Comparison of ENCODE assay signal across 9 mouse cellular contexts in genomic region chr11:95778831-95779251, GRCm38 (mm10). TPM values are rescaled to one million over a fixed set of nuclear protein-coding genes. Genes with fewer than 3 reads are reported as not detected.
DNase-seq lines count a peak whose midpoint lies in the region; ATAC-seq and TF ChIP-seq lines count a peak whose summit lies in the region.
"Had no signal": no experiment of that assay in that cellular context is flagged by ENCODE, and none has a peak within 500 bp of the region (broad histone marks: within the 10 kb centered on the region; RNA-seq: fewer than 3 reads in every experiment).

No protein-coding gene starts in this region.

- no peaks in the 10 kb centered on the region for H3K79me3 ChIP-seq in C2C12 (ENCODE audit: low read depth)

- H3K36me3 ChIP-seq in C2C12 (ENCODE audit: control insufficient read depth, insufficient read depth) = no peaks in the 10 kb centered on the region
- H3K36me3 ChIP-seq in hindbrain, embryonic 13.5 days = peaks cover 9% of the 10 kb centered on the region

- H3K9me3 ChIP-seq in hindbrain, embryonic 13.5 days = no peaks in the 10 kb centered on the region

- WGBS in bone marrow, adult 2 months = 79% methylated on average over 4 of the region's 4 CpGs
- WGBS in hindbrain, embryonic 13.5 days = 70% methylated on average over 4 of the region's 4 CpGs

- no peak overlapping the region; the same call in 1 of the 2 replicates for H3K27ac ChIP-seq in bone marrow, adult 2 months (ENCODE audit: control insufficient read depth, insufficient read depth, low read depth, low read length, poor library complexity)
- H3K27ac ChIP-seq in hindbrain, embryonic 13.5 days = no peak overlapping the region

- no peak overlapping the region for H3K4me2 ChIP-seq in hindbrain, embryonic 13.5 days

- no peak for ATAC-seq in hindbrain, embryonic 13.5 days (ENCODE audit: low FRiP score)

- no peaks in the 10 kb centered on the region for H3K79me2 ChIP-seq in C2C12 (ENCODE audit: control insufficient read depth, insufficient read depth)

- TF ChIP-seq POLR2A in bone marrow, adult 2 months (IDR thresholded peaks at IDR 0.05; ENCODE audit: borderline replicate concordance, control insufficient read depth, low read depth, low read length) = no peak

- H3K4me1 ChIP-seq in bone marrow, adult 2 months (ENCODE audit: control insufficient read depth, insufficient read depth, low read length) = peaks cover 2% of the 10 kb centered on the region; the same call in 1 of the 2 replicates
- H3K4me1 ChIP-seq in hindbrain, embryonic 13.5 days (replicated peaks) = no peaks in the 10 kb centered on the region

- peak; percentile 24 to 45 for DNase-seq in heart, postnatal 10 days
- DNase-seq in heart, adult 18-20 months = no peak
- DNase-seq in lung, postnatal 14 days = peak; percentile 59
- DNase-seq in left cerebral cortex, postnatal 4 days = no peak
- DNase-seq in frontal cortex, postnatal 36 days (ENCODE audit: low spot score in 2 of 2) = no peak

- no peaks in the 10 kb centered on the region for H3K27me3 ChIP-seq in C2C12 (ENCODE audit: control insufficient read depth, insufficient read depth, insufficient read length)
- no peaks in the 10 kb centered on the region for H3K27me3 ChIP-seq in hindbrain, embryonic 13.5 days

- intact Hi-C loops in heart, postnatal 10 days (cut with DNase I) = loop anchor here (2.0 kb wide), 1 partner anchor 16 kb away; no protein-coding TSS in a partner anchor
- intact Hi-C loops in left cerebral cortex, postnatal 4 days (cut with DNase I) = no loop called here

- H3K4me3 ChIP-seq in C2C12 (ENCODE audit: insufficient read depth, poor library complexity, severe bottlenecking) = no peak overlapping the region
- H3K4me3 ChIP-seq in bone marrow, adult 2 months (replicated peaks; ENCODE audit: control insufficient read depth, low read depth, low read length) = peak overlapping the region; percentile 40
- H3K4me3 ChIP-seq in hindbrain, embryonic 13.5 days = no peak overlapping the region

- H3ac ChIP-seq in C2C12 (ENCODE audit: control insufficient read depth, insufficient read length, low read depth) = peak overlapping the region; percentile 12

- TF ChIP-seq CTCF in C2C12 (IDR thresholded peaks at IDR 0.05; ENCODE audit: control insufficient read depth, insufficient read depth, insufficient read length) = no peak
- TF ChIP-seq CTCF in bone marrow, adult 2 months (IDR thresholded peaks at IDR 0.05; ENCODE audit: control insufficient read depth, insufficient read depth, low read length) = peak; percentile 43; the same call in 1 of the 2 replicates

- no peak overlapping the region for H3K9ac ChIP-seq in hindbrain, embryonic 13.5 days

TF ChIP-seq in C2C12, 6 proteins besides CTCF, POLR2A, EP300 and RAD21:
- TF ChIP-seq MYOD1 (IDR thresholded peaks at IDR 0.05; ENCODE audit: control insufficient read depth, insufficient read length, low read depth) = no peak
- no peak for TF ChIP-seq MAX (IDR thresholded peaks at IDR 0.05)
- peak; percentile 83 for TF ChIP-seq CEBPB (IDR thresholded peaks at IDR 0.05; ENCODE audit: low read depth)

RNA-seq across cellular contexts. Expression of gene Phospho1, which starts 45.5 kb away (rescaled TPM):
- 100 to 1,000 TPM; 129 to 148 TPM for total RNA-seq in heart, postnatal 10 days (2021)
- 100 to 1,000 TPM; 165 to 174 TPM for total RNA-seq in heart, adult 18-20 months (2021)
- 98.3 TPM for polyA plus RNA-seq in C2C12 (2012; fragmentation: generic; extraction: Trizol)
- polyA plus RNA-seq in bone marrow, adult 2 months (2011; ENCODE audit: insufficient read depth, insufficient read length, low replicate concordance, missing spikeins) = 18.9 and 23.4 TPM in 2 replicates
- 1 to 10 TPM; 2.4 to 3.1 TPM for total RNA-seq in left cerebral cortex, postnatal 4 days (2021)
- polyA plus RNA-seq in hindbrain, embryonic 13.5 days (2015; fragmentation: Nextera tagmentation; extraction: Ambion mirVana) = 0.39 TPM in 1 of 2 replicates, not detected in the other
- polyA plus RNA-seq: neural tube, embryonic 11.5 days had no signal

RNA-seq across cellular contexts. Expression of gene B130006D01Rik, which starts 55.5 kb away (rescaled TPM):
- total RNA-seq in heart, postnatal 10 days (2021) = under 1 TPM; 0.47 to 0.79 TPM
- under 1 TPM; 0.15 to 0.28 TPM for total RNA-seq in heart, adult 18-20 months (2021)
- 0.02 TPM for polyA plus RNA-seq in C2C12 (2012; fragmentation: generic; extraction: Trizol)
- 0.41 TPM in 1 of 2 replicates, not detected in the other for polyA plus RNA-seq in bone marrow, adult 2 months (2011; ENCODE audit: insufficient read depth, insufficient read length, low replicate concordance, missing spikeins)
- total RNA-seq in left cerebral cortex, postnatal 4 days (2021) = 1 to 10 TPM; 1.8 to 2.2 TPM
- polyA plus RNA-seq in hindbrain, embryonic 13.5 days (2015; fragmentation: Nextera tagmentation; extraction: Ambion mirVana) = 1.6 and 1.8 TPM in 2 replicates

RNA-seq across cellular contexts. Expression of gene Gngt2, which starts 58.2 kb away (rescaled TPM):
- total RNA-seq in heart, postnatal 10 days (2021) = 10 to 100 TPM; 24.7 to 26.0 TPM
- 10 to 100 TPM; 19.2 to 22.1 TPM for total RNA-seq in heart, adult 18-20 months (2021)
- 2.7 TPM for polyA plus RNA-seq in C2C12 (2012; fragmentation: generic; extraction: Trizol)
- 38.7 and 94.0 TPM in 2 replicates for polyA plus RNA-seq in bone marrow, adult 2 months (2011; ENCODE audit: insufficient read depth, insufficient read length, low replicate concordance, missing spikeins)
- total RNA-seq in left cerebral cortex, postnatal 4 days (2021) = 1 to 10 TPM in 1 of 2 experiments, under 1 TPM in 1; 0.72 to 1.8 TPM
- polyA plus RNA-seq in hindbrain, embryonic 13.5 days (2015; fragmentation: Nextera tagmentation; extraction: Ambion mirVana) = 4.1 and 4.8 TPM in 2 replicates

Comparison
In these comparisons a context has a peak if more than half of its experiments do, and no peak if none do; other contexts are left out.
1. DNase-seq: peak in heart, postnatal 10 days (2 of 2) and lung, postnatal 14 days (single experiment); none in heart, adult 18-20 months (0 of 2), left cerebral cortex, postnatal 4 days (single experiment) and frontal cortex, postnatal 36 days (0 of 2).
2. RNA of gene Phospho1, which starts 45.5 kb away (total RNA-seq): 165 to 174 TPM in heart, adult 18-20 months and 129 to 148 TPM in heart, postnatal 10 days; 2.4 to 3.1 TPM in left cerebral cortex, postnatal 4 days; every median in the first group is over 10 times any median in the second.
3. RNA of gene Gngt2, which starts 58.2 kb away (total RNA-seq): 24.7 to 26.0 TPM in heart, postnatal 10 days and 19.2 to 22.1 TPM in heart, adult 18-20 months; 0.72 to 1.8 TPM in left cerebral cortex, postnatal 4 days; every median in the first group is over 4 times any median in the second.